Mouse (Mus musculus): ENCODE results near the gene Wdr26. TPM values are rescaled to one million over a fixed set of nuclear protein-coding genes. Genes with fewer than 3 reads are reported as not detected.

Gene Wdr26
- total RNA-seq, 2 experiments from 2014 or later: 110 to 115 TPM

Other genes starting within 250 kb of the Wdr26 start
- 10 to 100 TPM; 35.4 to 41.5 TPM for gene Ephx1, start 191.1 kb downstream of the Wdr26 start, total RNA-seq (2021)
- not detected for gene 9130409I23Rik, start 160.8 kb downstream of the Wdr26 start, total RNA-seq (2021)
- 1 to 10 TPM; 8.2 to 8.4 TPM for gene Nvl, start 67.8 kb downstream of the Wdr26 start, total RNA-seq (2021)
- 10 to 100 TPM; 40.7 to 42.7 TPM for gene Cnih4, start 67.3 kb downstream of the Wdr26 start, total RNA-seq (2021)
- not detected for gene Cnih3, start 140.6 kb upstream of the Wdr26 start, total RNA-seq (2021)